Mouse (Mus musculus) liver, embryonic 11.5 days (tissue): ENCODE measurements around the gene Nid2. TPM values are rescaled to one million over a fixed set of nuclear protein-coding genes. Genes with fewer than 3 reads are reported as not detected.
A peak's percentile ranks its signal among the peaks of the same experiment; 100 is the strongest.

ENCODE experiments used
- ATAC-seq: fragments of 200-750 bp; cut with Nextera tagmentation; replicated peaks from 2 replicates; pipeline ENCODE4 v1.8.0; 2017; ENCODE audit warnings: moderate number of reproducible peaks, mild to moderate bottlenecking, moderate TSS enrichment, moderate library complexity; ENCODE audit not compliant: low FRiP score
- DNase-seq: peaks from one replicate; pipeline ENCODE4 v3.0.0-alpha.2; 2017; ENCODE audit warnings: low spot score
- H3K27ac ChIP-seq: fragments of 300-500 bp; sonication (generic); 2 replicates; pipeline ENCODE4 v1.5.1; 2014; ENCODE audit warnings: mild to moderate bottlenecking, low read depth, low read length, control low read depth
- H3K27me3 ChIP-seq: fragments of 300-500 bp; sonication (generic); replicated peaks from 2 replicates; pipeline ENCODE4 v1.6.1; 2014; ENCODE audit warnings: low read length, mixed read lengths; ENCODE audit not compliant: control insufficient read depth, insufficient read depth
- H3K36me3 ChIP-seq: fragments of 300-500 bp; sonication (generic); 2 replicates; pipeline ENCODE4 v1.6.1; 2014; ENCODE audit warnings: mild to moderate bottlenecking, low read length, moderate library complexity, mixed read lengths; ENCODE audit not compliant: control insufficient read depth, insufficient read depth
- H3K4me1 ChIP-seq: fragments of 300-500 bp; sonication (generic); replicated peaks from 2 replicates; pipeline ENCODE4 v1.6.1; 2014; ENCODE audit warnings: low read length, mixed read lengths; ENCODE audit not compliant: control insufficient read depth, insufficient read depth
- H3K4me2 ChIP-seq: fragments of 300-500 bp; sonication (generic); 2 replicates; pipeline ENCODE4 v1.6.1; 2014; ENCODE audit warnings: mild to moderate bottlenecking, control low read depth, moderate library complexity
- H3K4me3 ChIP-seq: fragments of 300-500 bp; sonication (generic); 2 replicates; pipeline ENCODE4 v1.5.1; 2014; ENCODE audit warnings: low read depth, low read length, control low read depth
- H3K9ac ChIP-seq: fragments of 300-500 bp; sonication (generic); 2 replicates; pipeline ENCODE4 v1.6.1; 2014; ENCODE audit warnings: low read depth, low read length, control low read depth
- H3K9me3 ChIP-seq: fragments of 300-500 bp; sonication (generic); 2 replicates; pipeline ENCODE4 v1.6.1; 2016; ENCODE audit warnings: low read length, inconsistent platforms, mixed read lengths; ENCODE audit not compliant: control insufficient read depth
- WGBS: fragments of 180-500 bp; shearing (Covaris S2); extraction: QIAGEN DNeasy Blood & Tissue Kit; methylation state at CpG from one replicate; pipeline ENCODE4 v1.1.7; 2014; 5-methylcytosine and 5-hydroxymethylcytosine counted together
- polyA plus RNA-seq: library from polyadenylated mRNA; unstranded; fragments of >200 nt; fragmentation: Nextera tagmentation; extraction: Ambion mirVana; gene quantifications from 2 replicates; pipeline ENCODE4 v1.2.1, GENCODE M21; 2014

Gene Nid2
- polyA plus RNA-seq, 1 experiment from 2014 or later: 44.1 TPM

DNA sequence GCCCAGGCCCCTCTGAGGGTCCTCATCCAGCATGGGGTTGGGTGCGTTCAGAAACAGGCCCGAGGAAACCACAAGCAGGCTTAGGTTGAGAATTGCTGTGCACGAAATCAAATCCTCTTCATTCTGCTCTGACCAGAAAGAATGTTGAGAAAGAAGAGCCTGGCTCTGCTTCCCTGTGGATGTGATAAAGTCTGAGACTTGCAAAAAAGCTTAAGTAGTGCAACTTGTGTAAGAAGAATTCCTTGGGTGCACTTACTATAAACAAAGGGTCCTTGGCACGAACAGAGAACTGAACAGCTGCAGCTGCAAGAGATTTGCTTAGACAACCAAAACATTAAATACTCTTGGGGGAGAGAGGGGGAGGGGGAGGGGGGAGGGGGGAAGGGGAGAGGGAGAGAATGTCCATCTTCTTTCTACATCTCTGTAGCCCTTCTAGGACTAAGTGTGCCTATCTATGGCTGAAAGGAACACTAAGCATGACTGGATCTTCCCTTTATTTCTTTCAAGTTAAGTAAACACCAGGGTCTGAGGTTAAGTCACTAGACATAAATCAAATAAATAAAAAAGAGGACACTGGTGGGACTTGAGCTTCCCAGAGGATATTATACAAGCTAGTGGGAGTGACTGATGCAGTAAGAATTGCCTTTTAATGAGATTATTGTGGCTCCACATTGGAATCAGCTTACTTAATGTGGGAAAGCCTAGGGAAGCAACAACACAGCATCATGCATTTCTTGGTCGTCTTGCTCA, 12.8 kb upstream of the Nid2 start:
- no peak for DNase-seq
- H3K9ac ChIP-seq: no peak overlapping the region
- no peak for ATAC-seq
- no peaks in the 10 kb centered on the region for H3K27me3 ChIP-seq
- no peaks in the 10 kb centered on the region for H3K36me3 ChIP-seq
- WGBS: 38% methylated on average over 5 of the region's 5 CpGs
- H3K9me3 ChIP-seq: no peaks in the 10 kb centered on the region
- no peaks in the 10 kb centered on the region for H3K4me1 ChIP-seq
- peak overlapping the region; percentile 25; the same call in 1 of the 2 replicates for H3K27ac ChIP-seq
- no peak overlapping the region for H3K4me2 ChIP-seq
- no peak overlapping the region for H3K4me3 ChIP-seq

DNA sequence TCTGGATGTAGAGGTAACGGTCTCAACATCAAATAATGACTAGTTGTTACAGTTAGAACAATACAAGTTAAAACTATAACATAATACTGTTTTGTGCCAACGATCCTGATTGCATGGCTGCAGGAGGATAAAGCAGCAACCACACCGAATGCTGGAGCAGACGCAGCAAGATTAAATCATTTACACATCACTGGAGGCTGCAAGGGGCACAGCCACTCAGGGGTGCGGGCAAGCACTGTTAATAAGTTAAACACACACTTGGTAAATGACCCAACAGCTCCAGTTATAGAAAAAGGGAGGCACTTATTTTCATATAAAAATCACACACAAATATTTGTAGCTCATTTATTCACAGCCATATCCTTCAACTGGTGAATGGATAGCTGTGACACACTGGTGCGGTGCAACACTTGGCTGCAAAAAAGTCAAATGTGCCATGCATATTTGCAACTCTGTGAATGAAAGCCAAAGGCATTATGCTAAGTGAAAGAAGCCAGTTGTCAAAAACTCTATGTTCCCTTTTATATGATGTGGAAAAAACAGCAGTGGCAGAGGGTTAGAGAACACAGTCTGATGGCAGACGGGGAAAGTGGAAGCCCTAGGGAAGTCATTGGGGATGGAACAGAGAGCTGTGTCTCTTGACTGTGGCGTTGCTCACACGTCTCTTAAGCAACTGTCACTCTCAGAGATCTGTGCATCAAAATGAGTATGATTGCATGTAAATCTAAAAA, 11.5 kb upstream of the Nid2 start:
- H3K27me3 ChIP-seq: no peaks in the 10 kb centered on the region
- 75% methylated on average over 9 of the region's 9 CpGs for WGBS
- no peak for ATAC-seq
- no peaks in the 10 kb centered on the region for H3K36me3 ChIP-seq
- H3K4me1 ChIP-seq: no peaks in the 10 kb centered on the region
- H3K4me2 ChIP-seq: no peak overlapping the region
- no peaks in the 10 kb centered on the region for H3K9me3 ChIP-seq
- no peak overlapping the region for H3K27ac ChIP-seq
- H3K9ac ChIP-seq: no peak overlapping the region
- no peak for DNase-seq
- H3K4me3 ChIP-seq: no peak overlapping the region

- H3K4me3 ChIP-seq: no peak overlapping the region
- H3K27me3 ChIP-seq: no peaks in the 10 kb centered on the region
- H3K9me3 ChIP-seq: no peaks in the 10 kb centered on the region
- WGBS: 80% methylated on average over 6 of the region's 6 CpGs
- H3K4me2 ChIP-seq: no peak overlapping the region
- no peak overlapping the region for H3K27ac ChIP-seq
- no peak for ATAC-seq
- H3K4me1 ChIP-seq: no peaks in the 10 kb centered on the region
- no peak for DNase-seq
- no peak overlapping the region for H3K9ac ChIP-seq
- no peaks in the 10 kb centered on the region for H3K36me3 ChIP-seq
These were observed 10.8 kb upstream of the Nid2 start for GRCm38 (mm10) chr14:19740147-19740738.

DNA sequence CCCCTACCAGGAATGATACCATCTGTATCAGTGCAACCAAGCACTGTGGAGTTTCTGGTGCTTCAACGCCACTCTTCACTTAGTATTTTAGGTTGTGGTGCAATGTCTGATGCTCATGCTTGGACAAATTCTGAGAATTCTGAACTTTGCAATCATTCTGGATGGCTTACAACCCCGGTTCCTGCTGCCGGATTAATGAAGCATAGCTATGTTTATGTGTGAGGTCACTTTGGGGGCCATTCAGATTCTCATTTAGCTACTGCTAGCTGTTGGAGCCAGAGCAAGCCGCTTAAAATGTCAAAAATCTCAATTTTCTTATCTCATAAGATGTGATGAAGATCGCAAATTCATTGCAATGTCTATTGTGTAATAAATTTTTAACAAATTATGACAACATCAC, 6.2 kb upstream of the Nid2 start:
- no peaks in the 10 kb centered on the region for H3K9me3 ChIP-seq
- H3K4me1 ChIP-seq: no peaks in the 10 kb centered on the region
- H3K36me3 ChIP-seq: no peaks in the 10 kb centered on the region
- 81% methylated on average over 5 of the region's 5 CpGs for WGBS
- no peak overlapping the region for H3K9ac ChIP-seq
- no peak overlapping the region for H3K4me2 ChIP-seq
- no peak overlapping the region for H3K4me3 ChIP-seq
- H3K27ac ChIP-seq: no peak overlapping the region
- ATAC-seq: no peak
- no peaks in the 10 kb centered on the region for H3K27me3 ChIP-seq
- no peak for DNase-seq

- Histone ChIP-seq H3K36me3 (no peaks in the 10 kb centered on the region), H3K4me2 (no peak overlapping the region), H3K9ac (no peak overlapping the region), H3K9me3 (no peaks in the 10 kb centered on the region), H3K27ac (no peak overlapping the region), H3K4me3 (no peak overlapping the region), H3K27me3 (0 out of 2 replicates have a peak, but pooled peaks cover 4% of the 10 kb centered on the region), H3K4me1 (peaks cover 6% of the 10 kb centered on the region)
- ATAC-seq: no peak
- WGBS: 62% methylated on average over 2 of the region's 2 CpGs
- no peak for DNase-seq
These were observed 4.8 kb upstream of the Nid2 start for GRCm38 (mm10) chr14:19746232-19746631.

DNA sequence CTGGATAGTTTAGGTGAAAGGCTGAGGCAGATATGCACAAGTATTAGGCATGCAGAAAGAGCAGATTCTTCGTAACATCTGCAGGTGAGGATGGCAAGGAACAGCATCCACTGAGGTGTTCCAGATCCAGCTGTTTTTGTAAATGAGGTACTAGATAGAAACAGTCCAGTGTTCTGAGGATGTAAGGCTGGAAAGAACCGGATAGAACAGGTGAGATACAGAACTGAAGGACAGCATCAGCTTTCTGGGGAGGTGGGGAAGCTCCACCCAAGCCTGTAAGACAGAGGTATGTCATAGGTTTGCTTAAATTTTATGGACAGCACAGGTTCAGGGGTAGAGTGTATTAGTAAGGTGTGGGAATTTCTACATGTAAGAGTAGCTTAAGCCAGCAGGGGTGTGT, 4.3 kb upstream of the Nid2 start:
- Histone ChIP-seq H3K4me2 (no peak overlapping the region), H3K4me3 (no peak overlapping the region), H3K27me3 (peaks cover 4% of the 10 kb centered on the region; the same call in 1 of the 2 replicates), H3K27ac (no peak overlapping the region), H3K9me3 (no peaks in the 10 kb centered on the region), H3K36me3 (no peaks in the 10 kb centered on the region), H3K4me1 (peaks cover 6% of the 10 kb centered on the region), H3K9ac (no peak overlapping the region)
- DNase-seq (no peak), ATAC-seq (no peak)
- WGBS: 71% methylated on average over 2 of the region's 2 CpGs

- H3K27me3 ChIP-seq: peaks cover 14% of the 10 kb centered on the region; the same call in 1 of the 2 replicates
- no peak overlapping the region for H3K9ac ChIP-seq
- ATAC-seq (no peak), DNase-seq (no peak)
- H3K4me2 ChIP-seq: no peak overlapping the region
- no peaks in the 10 kb centered on the region for H3K9me3 ChIP-seq
- no peak overlapping the region for H3K27ac ChIP-seq
- H3K4me3 ChIP-seq: no peak overlapping the region
- H3K4me1 ChIP-seq: peaks cover 13% of the 10 kb centered on the region
- WGBS: 73% methylated on average over 2 of the region's 2 CpGs
- no peaks in the 10 kb centered on the region for H3K36me3 ChIP-seq
These were observed 1.3 kb upstream of the Nid2 start for GRCm38 (mm10) chr14:19749743-19750142.

DNA sequence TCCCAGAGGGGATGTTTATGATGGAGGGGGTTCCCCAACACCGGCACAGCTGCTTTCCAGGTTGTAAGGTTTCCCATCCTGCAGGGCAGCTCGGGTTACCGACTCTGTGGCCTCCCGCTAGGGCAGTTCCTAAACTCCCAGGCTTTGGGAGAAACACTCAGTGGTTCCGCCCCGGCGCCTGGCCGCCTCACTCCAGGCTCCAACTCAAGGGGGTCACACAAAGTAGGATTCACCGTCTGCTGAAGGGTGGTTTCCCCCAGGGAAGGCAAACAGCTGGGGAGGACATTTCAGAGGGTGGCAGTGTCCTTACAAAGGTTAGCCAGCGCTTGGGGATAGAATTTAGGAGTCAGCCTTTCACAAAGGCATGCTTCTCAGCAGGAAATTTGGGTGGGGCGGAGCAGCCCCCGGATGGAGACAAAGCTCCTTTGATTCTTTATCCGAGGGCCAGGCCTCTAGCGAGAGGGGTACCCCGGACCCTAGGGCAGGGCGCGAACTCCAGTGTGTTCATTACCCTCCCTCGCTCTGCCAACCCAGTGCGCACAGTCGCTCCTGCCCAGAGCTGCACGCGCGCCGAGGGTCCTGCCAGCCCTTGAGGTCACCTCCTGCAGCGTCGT, 547 bp upstream of the Nid2 start:
- Histone ChIP-seq H3K4me1 (peaks cover 13% of the 10 kb centered on the region), H3K4me3 (peak overlapping the region; percentile 65), H3K36me3 (no peaks in the 10 kb centered on the region), H3K27me3 (peaks cover 14% of the 10 kb centered on the region; the same call in 1 of the 2 replicates), H3K9me3 (no peaks in the 10 kb centered on the region), H3K9ac (peak overlapping the region; percentile 51), H3K4me2 (peak overlapping the region; percentile 90), H3K27ac (peak overlapping the region; percentile 65)
- peak; percentile 69; the same call in 1 of the 2 replicates for ATAC-seq
- WGBS: 3% methylated on average over 26 of the region's 26 CpGs
- no peak for DNase-seq
